Mouse (Mus musculus) forebrain, embryonic 16.5 days (tissue): Measurements from ENCODE around the gene Gja3. TPM values are rescaled to one million over a fixed set of nuclear protein-coding genes. Genes with fewer than 3 reads are reported as not detected.
"Not testable (repeated sequence)": the region's sequence is repeated elsewhere in the genome, so short reads cannot be mapped to it uniquely, and the experiment has no call there.

Experiments used
- ATAC-seq: fragments of 200-750 bp; cut with Nextera tagmentation; 2 replicates; pipeline ENCODE4 v1.8.0; 2017; ENCODE audit warnings: mild to moderate bottlenecking, moderate library complexity
- H3K27ac ChIP-seq: fragments of 300-500 bp; sonication (generic); 2 replicates; pipeline ENCODE4 v1.5.1; 2014; ENCODE audit warnings: low read length, control low read depth
- H3K27me3 ChIP-seq: fragments of 300-500 bp; sonication (generic); replicated peaks from 2 replicates; pipeline ENCODE4 v1.6.1; 2014; ENCODE audit warnings: low read length; ENCODE audit not compliant: control insufficient read depth, insufficient read depth
- H3K36me3 ChIP-seq: fragments of 300-500 bp; sonication (generic); 2 replicates; pipeline ENCODE4 v1.6.1; 2014; ENCODE audit not compliant: control insufficient read depth, insufficient read depth
- H3K4me1 ChIP-seq: fragments of 300-500 bp; sonication (generic); replicated peaks from 2 replicates; pipeline ENCODE4 v1.6.1; 2014; ENCODE audit warnings: low read length; ENCODE audit not compliant: control insufficient read depth, insufficient read depth
- H3K4me2 ChIP-seq: fragments of 300-500 bp; sonication (generic); 2 replicates; pipeline ENCODE4 v1.6.1; 2014; ENCODE audit warnings: mild to moderate bottlenecking, low read length, control low read depth
- H3K4me3 ChIP-seq: fragments of 300-500 bp; sonication (generic); replicated peaks from 2 replicates; pipeline ENCODE4 v1.5.1; 2014; ENCODE audit warnings: mild to moderate bottlenecking, low read length, control low read depth
- H3K9ac ChIP-seq: fragments of 300-500 bp; sonication (generic); replicated peaks from 2 replicates; pipeline ENCODE4 v1.6.1; 2014; ENCODE audit warnings: low read depth, low read length, control low read depth
- H3K9me3 ChIP-seq: fragments of 300-500 bp; sonication (generic); 2 replicates; pipeline ENCODE4 v1.6.1; 2016; ENCODE audit warnings: low read length; ENCODE audit not compliant: control insufficient read depth
- WGBS: fragments of 180-500 bp; shearing (Covaris S2); extraction: QIAGEN DNeasy Blood & Tissue Kit; methylation state at CpG from one replicate; pipeline ENCODE4 v1.1.7; 2014; 5-methylcytosine and 5-hydroxymethylcytosine counted together
- polyA plus RNA-seq: library from polyadenylated mRNA; unstranded; fragments of >200 nt; fragmentation: Nextera tagmentation; extraction: Ambion mirVana; gene quantifications from 2 replicates; pipeline ENCODE4 v1.2.1, GENCODE M21; 2015

Gja3 gene
- polyA plus RNA-seq, 1 experiment from 2014 or later, result 0.10 TPM

DNA sequence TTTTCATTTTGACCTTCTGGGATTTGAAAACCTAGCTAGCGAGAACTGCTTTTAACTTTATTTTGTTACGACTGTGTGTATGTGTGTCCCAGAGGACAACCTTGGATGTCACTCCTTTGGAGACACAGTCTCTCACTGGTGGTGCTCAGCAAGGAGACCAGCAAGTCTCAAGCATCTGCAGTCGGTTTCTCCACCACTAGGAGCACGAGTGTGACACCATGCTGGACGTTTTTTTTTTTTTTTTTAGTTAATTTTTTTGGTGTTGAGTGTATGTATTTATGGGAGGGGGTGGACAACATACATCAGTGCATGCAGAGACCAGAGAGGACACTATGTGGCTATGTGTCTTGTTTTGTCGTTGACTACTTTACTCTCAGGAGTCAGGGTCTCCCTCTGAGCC lies 5.2 kb downstream of the Gja3 start:
- Histone ChIP-seq H3K36me3 (no peaks in the 10 kb centered on the region), H3K9me3 (no peaks in the 10 kb centered on the region), H3K27me3 (peaks cover 20% of the 10 kb centered on the region), H3K4me2 (no peak overlapping the region), H3K9ac (no peak overlapping the region), H3K4me1 (peaks cover 7% of the 10 kb centered on the region), H3K27ac (no peak overlapping the region), H3K4me3 (no peak overlapping the region)
- WGBS, result 68% methylated on average over 6 of the region's 6 CpGs
- ATAC-seq, result no peak

DNA sequence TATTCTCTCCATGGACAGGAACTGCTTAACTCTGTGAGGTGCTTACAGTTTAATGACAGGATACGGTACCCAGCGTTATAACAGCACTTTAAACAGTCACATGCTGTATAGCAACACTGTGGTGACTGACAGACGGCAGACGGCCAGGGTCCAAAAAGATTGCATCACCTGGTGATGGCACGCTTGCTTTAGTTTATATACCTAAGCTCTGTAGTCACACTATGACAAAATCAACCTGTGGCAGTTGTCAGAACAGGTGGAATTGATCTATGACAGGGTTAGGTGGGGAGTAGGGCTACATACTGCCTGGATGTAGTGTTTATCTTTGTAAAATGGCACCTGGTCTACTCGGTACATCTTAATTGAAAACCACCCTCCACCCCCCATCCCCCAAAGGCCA lies 14.0 kb downstream of the Gja3 start:
- no peaks in the 10 kb centered on the region for H3K36me3 ChIP-seq
- no peaks in the 10 kb centered on the region for H3K4me1 ChIP-seq
- no peak overlapping the region for H3K4me3 ChIP-seq
- no peak for ATAC-seq
- H3K9ac ChIP-seq, result no peak overlapping the region
- 90% methylated on average over 6 of the region's 6 CpGs for WGBS
- no peak overlapping the region for H3K4me2 ChIP-seq
- H3K27me3 ChIP-seq, result no peaks in the 10 kb centered on the region
- no peak overlapping the region for H3K27ac ChIP-seq
- H3K9me3 ChIP-seq, result no peaks in the 10 kb centered on the region

GRCm38 (mm10) chr14:57041439-57041838 lies 16.5 kb downstream of the Gja3 start:
- ATAC-seq, result no peak

DNA sequence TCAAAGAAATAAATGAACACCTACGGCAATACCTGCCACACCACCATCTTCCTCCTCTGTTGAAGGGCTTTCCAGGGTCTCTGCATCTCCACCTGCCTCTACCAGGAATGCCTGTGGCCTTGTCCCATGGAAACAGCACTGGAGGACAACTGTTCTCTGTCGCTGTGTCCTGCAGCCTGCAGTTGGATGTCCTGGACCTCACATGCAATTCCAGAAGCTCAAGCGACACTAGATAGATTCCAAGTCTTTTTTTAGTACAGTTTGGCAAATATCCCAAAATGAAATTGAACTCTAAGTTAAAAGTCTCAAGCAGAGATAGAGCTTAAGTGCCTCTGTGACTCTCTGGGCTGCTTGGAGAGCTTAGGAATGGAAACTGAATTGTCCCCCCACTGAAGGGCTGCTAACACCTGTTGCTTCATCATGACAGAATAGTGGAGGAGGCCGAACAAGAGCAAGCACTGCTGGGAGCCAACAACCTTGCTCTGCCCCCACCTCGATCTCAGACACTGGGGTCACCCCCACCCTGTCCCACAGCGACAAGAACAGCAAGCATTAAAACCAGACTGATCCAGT lies 22.9 kb downstream of the Gja3 start:
- Histone ChIP-seq H3K9me3 (no peaks in the 10 kb centered on the region), H3K27me3 (no peaks in the 10 kb centered on the region), H3K36me3 (no peaks in the 10 kb centered on the region), H3K4me1 (no peaks in the 10 kb centered on the region), H3K4me2 (no peak overlapping the region), H3K27ac (no peak overlapping the region), H3K4me3 (no peak overlapping the region), H3K9ac (no peak overlapping the region)
- 79% methylated on average over 6 of the region's 6 CpGs for WGBS
- ATAC-seq, result no peak

More at GRCm38 (mm10) chr14:57041439-57041838, 16.5 kb downstream of the Gja3 start:
- Histone ChIP-seq H3K27ac (no peak overlapping the region), H3K9ac (no peak overlapping the region), H3K9me3 (no peaks in the 10 kb centered on the region), H3K36me3 (no peaks in the 10 kb centered on the region), H3K4me1 (no peaks in the 10 kb centered on the region), H3K27me3 (no peaks in the 10 kb centered on the region), H3K4me2 (no peak overlapping the region), H3K4me3 (no peak overlapping the region)
- 66% methylated on average over 1 of the region's 1 CpGs for WGBS

DNA sequence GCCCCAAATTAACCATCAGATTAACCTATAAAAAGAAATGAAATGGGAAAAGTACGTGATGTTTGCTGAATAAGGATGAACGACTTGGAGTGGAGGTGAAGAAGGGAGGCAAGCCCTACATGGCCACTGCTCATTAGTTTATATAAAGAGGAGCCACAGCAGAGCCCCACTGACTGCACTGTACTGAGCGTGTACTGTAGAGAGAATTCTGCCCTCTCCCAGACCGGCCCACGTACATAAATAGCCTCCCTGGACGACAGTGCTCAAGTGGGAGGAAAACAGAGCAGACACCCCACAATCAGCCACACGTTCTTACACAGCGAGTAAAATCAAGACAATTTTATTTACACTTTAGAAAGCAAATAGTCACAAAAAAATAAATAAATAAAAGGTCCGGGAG lies 23.8 kb downstream of the Gja3 start:
- no peak for ATAC-seq

GRCm38 (mm10) chr14:57032850-57033249 lies 25.1 kb downstream of the Gja3 start:
- H3K27ac ChIP-seq, result no peak overlapping the region
- H3K4me1 ChIP-seq, result no peaks in the 10 kb centered on the region
- no peaks in the 10 kb centered on the region for H3K27me3 ChIP-seq
- no peak overlapping the region for H3K9ac ChIP-seq
- H3K36me3 ChIP-seq, result no peaks in the 10 kb centered on the region
- ATAC-seq, result no peak
- H3K9me3 ChIP-seq, result no peaks in the 10 kb centered on the region
- WGBS, result 81% methylated on average over 3 of the region's 3 CpGs
- no peak overlapping the region for H3K4me3 ChIP-seq
- H3K4me2 ChIP-seq, result no peak overlapping the region

More for the DNA sequence above, 23.8 kb downstream of the Gja3 start:
- no peaks in the 10 kb centered on the region for H3K4me1 ChIP-seq
- no peak overlapping the region for H3K9ac ChIP-seq
- H3K27ac ChIP-seq, result no peak overlapping the region
- WGBS, result 79% methylated on average over 9 of the region's 9 CpGs
- H3K9me3 ChIP-seq, result no peaks in the 10 kb centered on the region
- H3K27me3 ChIP-seq, result no peaks in the 10 kb centered on the region
- H3K36me3 ChIP-seq, result no peaks in the 10 kb centered on the region
- no peak overlapping the region for H3K4me2 ChIP-seq
- H3K4me3 ChIP-seq, result no peak overlapping the region

- no peak for ATAC-seq
- H3K4me3 ChIP-seq, result no peak overlapping the region
- no peak overlapping the region for H3K4me2 ChIP-seq
- no peaks in the 10 kb centered on the region for H3K36me3 ChIP-seq
- no peak overlapping the region for H3K9ac ChIP-seq
- H3K27ac ChIP-seq, result no peak overlapping the region
- no peaks in the 10 kb centered on the region for H3K9me3 ChIP-seq
- no peaks in the 10 kb centered on the region for H3K27me3 ChIP-seq
- H3K4me1 ChIP-seq, result no peaks in the 10 kb centered on the region
- WGBS, result 86% methylated on average over 2 of the region's 2 CpGs
Measured at GRCm38 (mm10) chr14:57018436-57018835, 39.5 kb downstream of the Gja3 start.

GRCm38 (mm10) chr14:57016806-57017205 lies 41.1 kb downstream of the Gja3 start:
- ATAC-seq, H3K4me2 ChIP-seq: not testable (repeated sequence)

DNA sequence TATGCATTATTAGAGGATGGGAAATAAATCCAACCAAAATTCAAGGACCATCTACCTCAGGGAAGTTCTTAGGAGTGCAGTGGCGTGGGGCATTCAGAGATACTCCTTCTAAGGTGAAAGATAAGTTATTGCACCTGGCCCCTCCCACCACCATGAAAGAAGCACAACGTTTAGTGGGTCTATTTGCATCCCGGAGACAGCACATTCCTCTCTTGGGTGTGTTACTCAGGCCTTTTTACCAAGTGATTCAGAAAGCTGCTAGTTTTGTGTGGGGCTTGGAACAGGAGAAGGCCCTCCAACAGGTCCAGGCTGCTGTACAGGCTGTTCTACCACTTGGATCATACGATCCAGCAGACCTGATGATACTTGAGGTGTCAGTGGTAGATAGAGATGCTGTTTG lies 69.3 kb downstream of the Gja3 start:
- H3K27ac ChIP-seq, result no peak overlapping the region
- no peak for ATAC-seq
- no peak overlapping the region for H3K9ac ChIP-seq
- no peak overlapping the region for H3K4me3 ChIP-seq
- H3K9me3 ChIP-seq, result no peaks in the 10 kb centered on the region
- H3K4me2 ChIP-seq, result no peak overlapping the region
- WGBS, result 79% methylated on average over 4 of the region's 4 CpGs
- no peaks in the 10 kb centered on the region for H3K36me3 ChIP-seq
- no peaks in the 10 kb centered on the region for H3K27me3 ChIP-seq
- H3K4me1 ChIP-seq, result no peaks in the 10 kb centered on the region

More at GRCm38 (mm10) chr14:57016806-57017205, 41.1 kb downstream of the Gja3 start:
- not testable (repeated sequence) for H3K27ac ChIP-seq, H3K27me3 ChIP-seq, H3K4me1 ChIP-seq, H3K36me3 ChIP-seq, H3K4me3 ChIP-seq, H3K9ac ChIP-seq, H3K9me3 ChIP-seq
